Mouse (Mus musculus): ENCODE measurements around the gene Thap4. TPM values are rescaled to one million over a fixed set of nuclear protein-coding genes. Genes with fewer than 3 reads are reported as not detected.
A peak's percentile ranks its signal among the peaks of the same experiment; 100 is the strongest.
"Not testable (repeated sequence)": the region's sequence is repeated elsewhere in the genome, so short reads cannot be mapped to it uniquely, and the experiment has no call there.

The Thap4 gene
- polyA plus RNA-seq, 1 experiment from 2014 or later = 10.9 TPM

DNA sequence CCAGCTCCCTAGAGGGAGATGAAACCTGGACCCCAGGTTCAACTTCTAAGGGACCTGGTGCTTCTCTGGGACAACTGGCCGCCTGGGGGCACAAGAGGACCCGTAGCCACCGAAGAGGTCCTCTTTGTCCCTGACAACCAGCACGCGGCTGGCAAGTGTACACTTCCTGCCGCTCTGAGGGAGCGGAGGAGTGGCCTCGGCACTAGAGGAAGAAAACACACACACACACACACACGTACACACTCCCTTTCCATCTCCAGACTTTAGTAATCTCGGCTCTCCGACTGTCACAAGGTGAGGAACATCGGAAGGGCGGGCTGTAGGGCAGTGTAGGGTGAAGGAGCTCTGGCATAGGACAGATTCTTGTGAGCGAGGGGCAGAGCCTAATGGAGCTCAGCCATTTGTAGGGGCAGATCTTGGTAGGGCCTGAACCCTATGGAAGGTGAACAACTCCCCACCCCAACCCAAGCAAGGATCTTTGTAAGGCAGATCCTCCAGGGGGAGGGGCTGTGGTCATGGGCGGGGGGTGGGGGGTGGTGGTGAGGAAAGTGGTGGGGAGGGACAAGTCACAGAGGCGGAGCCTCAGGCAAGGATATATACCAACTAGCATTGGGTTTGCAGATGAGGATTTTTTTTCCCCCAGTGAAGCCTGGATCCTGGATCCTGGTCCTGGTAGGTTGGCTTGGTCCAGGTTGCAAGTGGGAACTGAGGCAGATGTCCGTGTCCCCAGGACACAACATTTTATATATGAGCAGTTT lies 85.7 kb downstream of the Thap4 start:
- peaks cover 31% of the 10 kb centered on the region for H3K4me1 ChIP-seq (replicated peaks)
- no peaks in the 10 kb centered on the region; the same call in 1 of the 2 replicates for H3K27me3 ChIP-seq
- H3K27ac ChIP-seq (replicated peaks) = no peak overlapping the region
- peak overlapping the region; percentile 41 for H3K4me3 ChIP-seq (replicated peaks)
- H3K36me3 ChIP-seq (replicated peaks) = no peaks in the 10 kb centered on the region
- 0 out of 2 replicates have a peak overlapping the region, but pooled peaks have one; percentile 1 for H3K9ac ChIP-seq
- H3K9me3 ChIP-seq (replicated peaks) = no peaks in the 10 kb centered on the region
- WGBS (ENCODE audit: insufficient replicate concordance) = 7% methylated on average over 17 of the region's 17 CpGs
- ATAC-seq (ENCODE audit: insufficient read depth) = peak; percentile 77
- peak overlapping the region; percentile 64 for H3K4me2 ChIP-seq

DNA sequence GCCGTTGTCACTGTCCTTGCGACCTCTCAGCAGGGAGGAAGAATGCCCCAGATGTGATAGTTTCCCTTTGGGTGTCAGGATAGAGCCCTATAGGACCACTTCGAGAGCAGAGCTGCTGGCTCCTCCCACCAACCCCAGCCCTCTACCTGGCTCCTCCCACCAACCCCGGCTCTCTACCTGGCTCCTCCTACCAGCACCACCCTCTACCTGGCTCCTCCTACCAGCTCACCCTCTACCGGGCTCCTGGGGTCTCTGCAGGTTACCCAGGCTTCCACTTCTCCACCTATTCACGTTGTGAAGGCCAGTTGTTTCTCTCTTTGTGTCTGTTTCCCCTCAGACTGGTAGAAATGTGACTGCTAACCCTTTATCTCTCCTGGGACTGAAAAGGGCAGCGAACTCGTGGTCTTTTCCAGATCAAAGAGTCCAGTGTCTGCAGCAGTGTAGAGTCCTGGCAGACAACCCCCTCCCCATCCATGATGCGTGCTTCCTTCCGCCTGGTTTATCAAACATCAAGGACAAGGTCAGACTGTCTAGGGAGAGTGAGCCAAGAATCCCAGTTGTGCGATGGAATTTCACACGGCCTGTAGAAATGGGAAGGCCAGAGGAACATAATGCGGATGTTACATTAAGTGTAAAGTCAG lies 86.8 kb downstream of the Thap4 start:
- 0 out of 2 replicates have a peak, but pooled peaks have one; percentile 26 for ATAC-seq (ENCODE audit: insufficient read depth)
- Histone ChIP-seq H3K36me3 (replicated peaks) (no peaks in the 10 kb centered on the region), H3K4me1 (replicated peaks) (peaks cover 31% of the 10 kb centered on the region), H3K27ac (replicated peaks) (no peak overlapping the region), H3K4me3 (replicated peaks) (no peak overlapping the region), H3K4me2 (peak overlapping the region; percentile 64), H3K9ac (no peak overlapping the region), H3K9me3 (replicated peaks) (no peaks in the 10 kb centered on the region), H3K27me3 (no peaks in the 10 kb centered on the region; the same call in 1 of the 2 replicates)
- WGBS (ENCODE audit: insufficient replicate concordance) = 28% methylated on average over 13 of the region's 13 CpGs

- not testable (repeated sequence) for H3K9ac ChIP-seq; H3K4me2 ChIP-seq; H3K36me3 ChIP-seq (replicated peaks); H3K27me3 ChIP-seq; H3K4me1 ChIP-seq (replicated peaks); ATAC-seq (ENCODE audit: insufficient read depth); H3K9me3 ChIP-seq (replicated peaks); H3K27ac ChIP-seq (replicated peaks); H3K4me3 ChIP-seq (replicated peaks)
These were observed 96.1 kb downstream of the Thap4 start, which contains the start of gene Stk25 for GRCm38 (mm10) chr1:93658559-93658958. Gene Stk25 (minus strand): TSS chr1:93658659.

DNA sequence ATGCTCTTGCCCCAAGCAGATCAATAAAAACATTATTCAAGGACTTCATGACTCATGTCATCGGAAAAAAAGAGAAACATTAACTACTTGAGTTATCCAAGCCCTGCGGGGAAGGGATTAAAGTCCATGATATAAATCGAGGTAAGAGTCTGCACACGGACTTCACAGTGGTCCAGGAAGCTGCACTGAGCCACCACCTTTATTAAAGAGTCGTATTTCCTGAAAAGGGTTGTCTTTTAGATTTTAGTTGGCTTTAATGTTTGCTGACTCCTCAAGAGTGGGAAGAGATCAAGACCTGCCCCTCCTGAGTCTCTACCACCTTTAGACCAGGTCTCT lies 97.7 kb downstream of the Thap4 start:
- Histone ChIP-seq H3K9me3 (replicated peaks) (no peaks in the 10 kb centered on the region), H3K4me3 (replicated peaks) (no peak overlapping the region), H3K4me2 (no peak overlapping the region), H3K27ac (replicated peaks) (no peak overlapping the region), H3K4me1 (replicated peaks) (peaks cover 4% of the 10 kb centered on the region), H3K27me3 (no peaks in the 10 kb centered on the region), H3K36me3 (replicated peaks) (no peaks in the 10 kb centered on the region), H3K9ac (no peak overlapping the region)
- 54% methylated on average over 5 of the region's 5 CpGs for WGBS (ENCODE audit: insufficient replicate concordance)
- no peak for ATAC-seq (ENCODE audit: insufficient read depth)

DNA sequence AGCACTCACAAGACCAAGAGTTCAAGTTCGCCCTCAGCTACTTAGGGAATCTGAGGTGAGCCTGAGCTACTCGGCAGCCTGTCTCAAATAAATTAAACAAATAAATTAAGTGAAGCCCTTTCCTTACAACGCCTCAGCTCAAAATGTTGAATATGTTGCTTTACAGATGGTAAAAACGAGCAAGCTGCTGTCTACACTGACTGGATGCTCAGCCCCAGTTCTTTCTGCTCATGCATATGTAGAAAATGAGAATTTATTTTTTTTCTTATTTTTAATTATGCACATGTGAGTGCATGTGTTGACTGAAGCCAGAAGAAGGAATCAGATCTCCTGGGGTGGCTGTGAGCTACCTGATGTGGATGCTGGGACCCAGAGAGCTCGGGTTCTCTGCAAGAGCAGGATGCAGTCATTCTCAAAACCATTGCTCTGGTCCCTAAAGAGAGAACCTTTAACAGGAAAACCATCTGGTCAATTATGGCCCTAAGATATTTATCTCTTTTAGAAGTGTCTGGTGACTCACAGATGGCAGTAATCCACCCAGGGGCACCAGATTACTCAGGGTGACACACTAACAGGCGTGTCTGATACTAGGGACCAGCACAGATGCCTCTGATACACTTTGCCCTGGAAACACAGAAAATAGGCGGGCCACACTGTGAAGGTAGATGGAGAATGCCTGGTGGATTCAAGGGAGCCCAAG lies 98.2 kb downstream of the Thap4 start:
- ATAC-seq (ENCODE audit: insufficient read depth) = no peak
- no peaks in the 10 kb centered on the region for H3K27me3 ChIP-seq
- no peak overlapping the region for H3K4me3 ChIP-seq (replicated peaks)
- H3K4me2 ChIP-seq = no peak overlapping the region
- no peaks in the 10 kb centered on the region for H3K36me3 ChIP-seq (replicated peaks)
- H3K4me1 ChIP-seq (replicated peaks) = peaks cover 4% of the 10 kb centered on the region
- H3K9me3 ChIP-seq (replicated peaks) = no peaks in the 10 kb centered on the region
- H3K27ac ChIP-seq (replicated peaks) = no peak overlapping the region
- 44% methylated on average over 7 of the region's 7 CpGs for WGBS (ENCODE audit: insufficient replicate concordance)
- no peak overlapping the region for H3K9ac ChIP-seq

DNA sequence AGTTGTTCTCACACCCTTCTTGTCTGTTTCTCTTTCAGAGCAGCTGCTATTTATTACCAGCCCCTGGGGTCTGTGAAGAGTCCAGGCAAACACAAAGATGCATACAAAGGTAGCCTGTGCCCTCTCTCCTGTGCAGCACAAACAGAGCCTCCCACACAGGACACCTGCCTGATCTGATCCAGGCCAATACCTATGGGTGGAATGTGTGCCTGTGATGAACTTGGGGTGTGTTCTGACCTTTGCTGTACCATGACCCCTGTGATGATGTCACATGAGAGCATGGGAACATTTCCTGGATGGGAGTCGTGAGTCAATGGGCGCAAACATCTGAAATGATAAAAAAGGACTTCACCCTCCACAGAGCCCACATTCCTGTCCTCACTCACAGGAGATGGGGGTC lies 99.9 kb downstream of the Thap4 start:
- Histone ChIP-seq H3K27me3 (no peaks in the 10 kb centered on the region), H3K9ac (no peak overlapping the region), H3K36me3 (replicated peaks) (no peaks in the 10 kb centered on the region), H3K4me1 (replicated peaks) (peaks cover 5% of the 10 kb centered on the region), H3K9me3 (replicated peaks) (no peaks in the 10 kb centered on the region), H3K27ac (replicated peaks) (no peak overlapping the region), H3K4me2 (no peak overlapping the region), H3K4me3 (replicated peaks) (no peak overlapping the region)
- 50% methylated on average over 2 of the region's 2 CpGs for WGBS (ENCODE audit: insufficient replicate concordance)
- ATAC-seq (ENCODE audit: insufficient read depth) = peak; percentile 58

- Histone ChIP-seq H3K27me3 (no peaks in the 10 kb centered on the region), H3K27ac (replicated peaks) (no peak overlapping the region), H3K4me2 (no peak overlapping the region), H3K9ac (no peak overlapping the region), H3K36me3 (replicated peaks) (no peaks in the 10 kb centered on the region), H3K9me3 (replicated peaks) (no peaks in the 10 kb centered on the region), H3K4me1 (replicated peaks) (peaks cover 9% of the 10 kb centered on the region), H3K4me3 (replicated peaks) (no peak overlapping the region)
- 6% methylated on average over 2 of the region's 2 CpGs for WGBS (ENCODE audit: insufficient replicate concordance)
- no peak for ATAC-seq (ENCODE audit: insufficient read depth)
These were observed 100.4 kb downstream of the Thap4 start for GRCm38 (mm10) chr1:93654275-93654674.

Other genes with a start within 250 kb of the Thap4 start
- 1.2 and 1.6 TPM in 2 replicates for gene Farp2, start 242.8 kb downstream of the Thap4 start, polyA plus RNA-seq (2015; fragmentation: Nextera tagmentation; extraction: Ambion mirVana)
- gene Stk25, start 96.2 kb downstream of the Thap4 start, polyA plus RNA-seq (2015; fragmentation: Nextera tagmentation; extraction: Ambion mirVana) = 44.7 and 51.2 TPM in 2 replicates
- gene Bok, start 69.2 kb downstream of the Thap4 start, polyA plus RNA-seq (2015; fragmentation: Nextera tagmentation; extraction: Ambion mirVana) = 3.7 and 4.9 TPM in 2 replicates
- 57.2 and 59.9 TPM in 2 replicates for gene Atg4b, start 3.4 kb downstream of the Thap4 start, polyA plus RNA-seq (2015; fragmentation: Nextera tagmentation; extraction: Ambion mirVana)
- 110 and 114 TPM in 2 replicates for gene Dtymk, start 47.1 kb upstream of the Thap4 start, polyA plus RNA-seq (2015; fragmentation: Nextera tagmentation; extraction: Ambion mirVana)
- 9.4 TPM in 2 replicates for gene Ing5, start 49.1 kb upstream of the Thap4 start, polyA plus RNA-seq (2015; fragmentation: Nextera tagmentation; extraction: Ambion mirVana)
- 5.7 and 5.9 TPM in 2 replicates for gene D2hgdh, start 70.0 kb upstream of the Thap4 start, polyA plus RNA-seq (2015; fragmentation: Nextera tagmentation; extraction: Ambion mirVana)
- gene Gal3st2, start 106.4 kb upstream of the Thap4 start, polyA plus RNA-seq (2015; fragmentation: Nextera tagmentation; extraction: Ambion mirVana) = not detected in 2 replicates
- gene Gal3st2b, start 163.4 kb upstream of the Thap4 start, polyA plus RNA-seq (2015; fragmentation: Nextera tagmentation; extraction: Ambion mirVana) = not detected in 2 replicates
- not detected in 2 replicates for gene Gal3st2c, start 235.6 kb upstream of the Thap4 start, polyA plus RNA-seq (2015; fragmentation: Nextera tagmentation; extraction: Ambion mirVana)